Mouse (Mus musculus): ENCODE measurements around the gene Ick. TPM values are rescaled to one million over a fixed set of nuclear protein-coding genes. Genes with fewer than 3 reads are reported as not detected.

Ick gene
- polyA plus RNA-seq, 1 experiment, result 13.0 TPM

GRCm38 (mm10) chr9:78095686-78096085, 13.3 kb upstream of the Ick start:
- TF ChIP-seq GATA1 (IDR thresholded peaks at IDR 0.05; ENCODE audit: low read length), result no peak

GRCm38 (mm10) chr9:78096376-78096775, 12.6 kb upstream of the Ick start:
- no peak for TF ChIP-seq GATA1 (IDR thresholded peaks at IDR 0.05; ENCODE audit: low read length)

DNA sequence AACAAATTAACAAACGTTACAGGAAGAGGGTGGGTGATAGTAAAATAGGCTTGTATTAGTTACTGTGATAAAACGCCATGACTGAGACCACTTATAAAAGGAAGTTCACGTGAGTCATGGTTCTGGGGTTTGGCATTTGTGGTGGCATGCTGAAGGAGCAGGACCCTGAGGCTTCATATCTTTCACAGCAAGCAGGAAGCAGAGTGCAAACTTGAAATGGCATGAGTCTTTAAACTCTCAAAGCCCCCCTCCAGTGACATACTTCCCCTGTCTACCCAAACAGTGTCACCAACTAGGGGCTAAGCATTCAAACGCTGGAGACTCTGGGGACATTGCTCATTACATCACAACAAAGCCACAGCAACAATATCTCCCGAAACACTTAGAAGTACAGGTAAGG, 8.0 kb upstream of the Ick start:
- no peak for TF ChIP-seq GATA1 (IDR thresholded peaks at IDR 0.05; ENCODE audit: low read length)

DNA sequence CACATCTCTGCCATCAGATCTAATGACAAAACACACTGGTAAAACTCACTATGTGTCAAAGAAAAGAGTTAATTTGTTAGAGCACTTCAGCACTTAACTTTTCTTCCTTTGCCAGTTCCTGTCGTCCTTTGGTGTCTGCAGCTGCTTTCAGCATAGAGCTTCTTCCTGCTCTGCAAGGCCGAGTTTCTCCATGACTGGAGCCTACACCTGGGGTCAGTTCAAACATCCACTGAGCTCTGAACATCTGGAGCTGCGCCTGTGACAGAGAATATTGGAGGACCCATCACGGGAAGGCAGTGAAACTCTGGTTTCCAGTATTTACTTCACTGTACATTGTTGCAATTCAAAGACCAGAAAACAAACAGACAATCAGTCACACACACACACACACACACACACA, 7.6 kb upstream of the Ick start:
- TF ChIP-seq GATA1 (IDR thresholded peaks at IDR 0.05; ENCODE audit: low read length), result no peak

GRCm38 (mm10) chr9:78103965-78104560, 4.9 kb upstream of the Ick start:
- no peak for TF ChIP-seq GATA1 (IDR thresholded peaks at IDR 0.05; ENCODE audit: low read length)

- no peak for TF ChIP-seq GATA1 (IDR thresholded peaks at IDR 0.05; ENCODE audit: low read length)
Measured at GRCm38 (mm10) chr9:78104973-78105372, 4.0 kb upstream of the Ick start.

DNA sequence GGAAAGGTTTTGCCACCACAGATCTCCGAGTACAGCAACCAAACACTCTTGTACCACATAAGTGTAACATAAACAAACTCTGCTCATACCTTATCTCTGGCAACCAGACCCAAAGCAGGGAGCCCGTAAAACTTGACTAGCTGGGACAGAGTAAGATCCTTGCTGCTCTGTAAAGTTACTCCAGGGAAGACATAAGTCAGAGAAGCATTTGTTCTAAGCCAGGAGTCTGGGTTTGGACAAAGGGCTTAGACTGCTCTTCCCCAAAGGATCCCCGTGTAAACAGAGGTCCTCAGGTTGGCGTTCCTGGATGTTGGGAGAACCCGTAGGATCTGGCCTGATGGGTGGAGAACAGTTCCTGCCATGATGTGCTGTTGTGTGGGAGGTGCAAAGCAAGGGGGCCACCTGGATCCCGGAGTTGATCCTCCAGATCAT, 3.5 kb upstream of the Ick start:
- peak; percentile 38 for TF ChIP-seq GATA1 (IDR thresholded peaks at IDR 0.05; ENCODE audit: low read length)

GRCm38 (mm10) chr9:78106821-78107220, 2.2 kb upstream of the Ick start:
- no peak for TF ChIP-seq GATA1 (IDR thresholded peaks at IDR 0.05; ENCODE audit: low read length)

GRCm38 (mm10) chr9:78107582-78107911, 1.4 kb upstream of the Ick start:
- no peak for TF ChIP-seq GATA1 (IDR thresholded peaks at IDR 0.05; ENCODE audit: low read length)

- TF ChIP-seq GATA1 (IDR thresholded peaks at IDR 0.05; ENCODE audit: low read length), result no peak
Measured at GRCm38 (mm10) chr9:78107912-78108795, 838 bp upstream of the Ick start.

DNA sequence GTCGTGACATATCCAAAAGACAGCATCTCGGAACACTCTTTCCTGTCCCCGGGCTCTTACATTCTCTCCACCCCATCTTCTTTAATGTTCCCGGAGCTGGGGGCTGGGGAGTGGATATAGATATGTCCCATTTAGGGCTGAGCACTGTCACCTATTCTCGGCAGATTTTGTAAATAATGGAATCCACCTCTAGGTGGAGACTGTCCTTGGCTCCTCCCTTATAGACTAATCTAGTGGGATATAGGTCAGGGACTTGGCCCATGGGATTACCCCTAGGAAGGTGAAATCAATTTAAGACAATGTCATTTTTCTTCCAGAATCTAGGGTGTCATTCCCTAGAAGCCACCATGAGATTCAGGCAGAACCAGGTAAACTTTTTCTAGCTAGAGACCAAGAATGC, 664 bp downstream of the Ick start:
- no peak for TF ChIP-seq GATA1 (IDR thresholded peaks at IDR 0.05; ENCODE audit: low read length)

DNA sequence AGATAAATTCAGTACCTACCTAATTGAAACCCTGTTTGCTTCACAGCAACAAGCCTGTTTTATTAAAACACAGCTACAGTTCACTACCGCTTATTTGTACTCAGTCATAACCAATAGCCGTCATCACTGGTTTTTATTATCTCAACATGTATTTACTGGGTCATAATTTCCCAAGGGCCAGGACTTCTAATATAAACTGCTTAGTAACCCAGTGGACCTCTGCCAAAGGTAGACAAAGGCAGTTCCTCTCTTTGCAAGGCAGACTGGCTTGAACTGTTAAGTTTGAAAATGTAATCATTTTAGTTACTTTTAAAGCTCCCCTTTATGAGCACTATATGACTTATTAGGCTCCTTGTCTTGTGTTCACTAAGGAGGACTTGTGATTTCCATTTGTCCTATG, 2.5 kb downstream of the Ick start:
- TF ChIP-seq GATA1 (IDR thresholded peaks at IDR 0.05; ENCODE audit: low read length), result no peak

GRCm38 (mm10) chr9:78112770-78113537, 4.0 kb downstream of the Ick start:
- no peak for TF ChIP-seq GATA1 (IDR thresholded peaks at IDR 0.05; ENCODE audit: low read length)

DNA sequence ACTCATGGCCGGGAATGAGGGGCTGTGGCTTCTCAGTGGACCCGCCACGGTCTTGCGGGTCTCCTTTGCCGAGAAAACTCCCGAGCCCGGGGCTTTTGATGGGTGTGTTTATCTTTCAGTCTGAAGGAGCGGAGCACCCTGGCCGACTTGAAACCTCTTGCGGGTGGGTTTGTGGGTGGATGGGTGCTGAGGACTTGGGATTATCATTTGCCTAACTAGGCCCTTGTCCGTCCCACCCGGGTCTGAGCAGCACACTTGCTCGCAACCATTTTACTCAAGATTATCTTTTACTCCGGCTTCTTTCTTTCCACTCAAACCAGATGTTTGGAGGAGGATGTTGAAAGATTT, 4.5 kb downstream of the Ick start:
- no peak for TF ChIP-seq GATA1 (IDR thresholded peaks at IDR 0.05; ENCODE audit: low read length)

GRCm38 (mm10) chr9:78115746-78116145, 6.8 kb downstream of the Ick start:
- no peak for TF ChIP-seq GATA1 (IDR thresholded peaks at IDR 0.05; ENCODE audit: low read length)

GRCm38 (mm10) chr9:78117690-78118089, 8.7 kb downstream of the Ick start:
- no peak for TF ChIP-seq GATA1 (IDR thresholded peaks at IDR 0.05; ENCODE audit: low read length)

All from G1E-ER4 (cell line).